Mouse (Mus musculus) lung, postnatal 0 days (tissue): ENCODE data around the gene Pde4d.

Experiments
- CTCF ChIP-seq: IDR thresholded peaks from 2 replicates; pipeline ENCODE4 v1.5.1; 2016; ENCODE audit warnings: antibody characterized with exemption, mild to moderate bottlenecking
- EP300 ChIP-seq: IDR thresholded peaks from 2 replicates; pipeline ENCODE4 v1.6.1; 2016; ENCODE audit warnings: antibody characterized with exemption, mild to moderate bottlenecking, control low read depth

- TF ChIP-seq CTCF (no peak), EP300 (no peak)
Measured at GRCm38 (mm10) chr13:109793918-109794317, 1344.2 kb downstream of the Pde4d start.
